Mouse (Mus musculus) MEL (cell line): ENCODE data around the gene Hp. TPM values are rescaled to one million over a fixed set of nuclear protein-coding genes. Genes with fewer than 3 reads are reported as not detected.

ENCODE experiments used
- DNase-seq: peaks from one replicate; pipeline ENCODE4 v3.0.0; 2011; ENCODE audit warnings: low read depth, low spot score
- H3K27ac ChIP-seq: 2 replicates; pipeline ENCODE4 v1.5.1; 2012; ENCODE audit warnings: low read depth, mild to moderate bottlenecking, control low read depth, low read length, moderate library complexity; ENCODE audit not compliant: control insufficient read depth
- H3K27me3 ChIP-seq, 2 experiments: fragments of 150-350 bp in 1 of 2; sonication (generic) in 1 of 2; 2 replicates each; pipeline ENCODE4 v1.6.1; 2012; ENCODE audit warnings: low read length in 2 of 2, mild to moderate bottlenecking in 2 of 2, improper control_type of control experiment in 1 of 2, moderate library complexity in 1 of 2; ENCODE audit not compliant: insufficient read depth in 2 of 2, control insufficient read depth in 1 of 2
- H3K36me3 ChIP-seq, 2 experiments: 2 replicates each; pipeline ENCODE4 v1.6.1; 2012 to 2014; ENCODE audit warnings: low read length in 2 of 2, improper control_type of control experiment in 1 of 2, inconsistent platforms in 1 of 2, mild to moderate bottlenecking in 1 of 2; ENCODE audit not compliant: insufficient read depth in 2 of 2, control insufficient read depth in 1 of 2
- H3K4me1 ChIP-seq, 2 experiments: fragments of 150-350 bp in 1 of 2; sonication (generic) in 1 of 2; 2 replicates each; pipeline ENCODE4 v1.6.1; 2012; ENCODE audit warnings: low read length in 2 of 2, improper control_type of control experiment in 1 of 2, mild to moderate bottlenecking in 1 of 2; ENCODE audit not compliant: insufficient read depth in 2 of 2, control insufficient read depth in 1 of 2
- H3K4me3 ChIP-seq, 2 experiments: fragments of 150-350 bp in 1 of 2; sonication (generic) in 1 of 2; 2 replicates each; pipeline ENCODE4 v1.5.1; 2012; ENCODE audit warnings: low read depth in 2 of 2, low read length in 2 of 2, mild to moderate bottlenecking in 2 of 2, moderate library complexity in 2 of 2, control low read depth in 1 of 2, improper control_type of control experiment in 1 of 2; ENCODE audit not compliant: control insufficient read depth in 1 of 2, insufficient read depth in 1 of 2
- H3K79me2 ChIP-seq: 2 replicates; pipeline ENCODE4 v1.6.1; 2012; ENCODE audit warnings: mild to moderate bottlenecking, low read length, moderate library complexity; ENCODE audit not compliant: control insufficient read depth, poor library complexity, insufficient read depth
- H3K9ac ChIP-seq: 2 replicates; pipeline ENCODE4 v1.6.1; 2012; ENCODE audit warnings: low read depth, mild to moderate bottlenecking, control low read depth, low read length, moderate library complexity; ENCODE audit not compliant: control insufficient read depth, poor library complexity, severe bottlenecking
- H3K9me3 ChIP-seq: fragments of 150-350 bp; sonication (generic); replicated peaks from 2 replicates; pipeline ENCODE4 v1.6.1; 2012; ENCODE audit warnings: mild to moderate bottlenecking, low read length, improper control_type of control experiment, moderate library complexity; ENCODE audit not compliant: insufficient read depth
- CHD1 ChIP-seq: IDR thresholded peaks from 2 replicates; pipeline ENCODE4 v1.6.1; 2012; ENCODE audit warnings: low read depth, mild to moderate bottlenecking, inconsistent platforms, low read length, improper control_type of control experiment
- CHD2 ChIP-seq: IDR thresholded peaks from 2 replicates; pipeline ENCODE4 v1.6.1; 2011; ENCODE audit warnings: low read length, improper control_type of control experiment
- CTCF ChIP-seq, 3 experiments: IDR thresholded peaks in 2 of 3; conservative IDR thresholded peaks in 1 of 3; 2 replicates each; pipeline ENCODE4 v1.5.1; 2011 to 2012; ENCODE audit warnings: low read length in 3 of 3, low read depth in 2 of 3, mild to moderate bottlenecking in 2 of 3, improper control_type of control experiment in 1 of 3, inconsistent platforms in 1 of 3, mixed read lengths in 1 of 3, moderate library complexity in 1 of 3; ENCODE audit not compliant: control insufficient read depth in 1 of 3, insufficient read depth in 1 of 3, poor library complexity in 1 of 3, severe bottlenecking in 1 of 3
- E2F4 ChIP-seq: IDR thresholded peaks from 2 replicates; pipeline ENCODE4 v1.6.1; 2011; ENCODE audit warnings: low read depth, low read length, improper control_type of control experiment, borderline replicate concordance
- ELF1 ChIP-seq: IDR thresholded peaks from 2 replicates; pipeline ENCODE4 v1.6.1; 2014; ENCODE audit warnings: low read depth, mild to moderate bottlenecking, inconsistent platforms, low read length, improper control_type of control experiment, moderate library complexity
- JUND ChIP-seq: IDR thresholded peaks from 2 replicates; pipeline ENCODE4 v1.6.1; 2011; ENCODE audit warnings: low read depth, mild to moderate bottlenecking, improper control_type of control experiment, low read length
- MAZ ChIP-seq: IDR thresholded peaks from 2 replicates; pipeline ENCODE4 v1.6.1; 2012; ENCODE audit warnings: low read depth, mild to moderate bottlenecking, inconsistent platforms, low read length, improper control_type of control experiment
- MXI1 ChIP-seq: IDR thresholded peaks from 2 replicates; pipeline ENCODE4 v1.6.1; 2011; ENCODE audit warnings: mild to moderate bottlenecking, low read depth, low read length, improper control_type of control experiment
- MYB ChIP-seq: IDR thresholded peaks from 2 replicates; pipeline ENCODE4 v1.6.1; 2011; ENCODE audit warnings: mild to moderate bottlenecking, low read depth, low read length, improper control_type of control experiment
- MYC ChIP-seq: IDR thresholded peaks from 2 replicates; pipeline ENCODE4 v1.6.1; 2011; ENCODE audit warnings: low read depth, mild to moderate bottlenecking, low read length, improper control_type of control experiment, moderate library complexity
- NELFE ChIP-seq: IDR thresholded peaks from 2 replicates; pipeline ENCODE4 v1.6.1; 2011; ENCODE audit warnings: low read depth, low read length, improper control_type of control experiment
- RAD21 ChIP-seq: IDR thresholded peaks from 2 replicates; pipeline ENCODE4 v1.6.1; 2011; ENCODE audit warnings: mild to moderate bottlenecking, low read depth, low read length, improper control_type of control experiment
- SMC3 ChIP-seq: IDR thresholded peaks from 2 replicates; pipeline ENCODE4 v1.6.1; 2011; ENCODE audit warnings: low read depth, low read length, improper control_type of control experiment
- TCF12 ChIP-seq: IDR thresholded peaks from 2 replicates; pipeline ENCODE4 v1.6.1; 2014; ENCODE audit warnings: low read depth, mild to moderate bottlenecking, inconsistent platforms, low read length, improper control_type of control experiment, moderate library complexity
- USF1 ChIP-seq: IDR thresholded peaks from 2 replicates; pipeline ENCODE4 v1.6.1; 2014; ENCODE audit warnings: low read depth, mild to moderate bottlenecking, inconsistent platforms, low read length, improper control_type of control experiment, moderate library complexity
- ZC3H11A ChIP-seq: IDR thresholded peaks from 2 replicates; pipeline ENCODE4 v1.6.1; 2012; ENCODE audit warnings: low read depth, mild to moderate bottlenecking, inconsistent platforms, low read length, improper control_type of control experiment
- ZMIZ1 ChIP-seq: IDR thresholded peaks from 2 replicates; pipeline ENCODE4 v1.6.1; 2012; ENCODE audit warnings: low read depth, mild to moderate bottlenecking, inconsistent platforms, low read length, improper control_type of control experiment, moderate library complexity
- polyA plus RNA-seq, 2 experiments: library from polyadenylated mRNA; stranded (reverse) in 1 of 2; unstranded in 1 of 2; fragments of >175 nt in 1 of 2; fragments of >200 nt in 1 of 2; gene quantifications; 2 replicates each; pipeline versions ENCODE4 v1.2.1 to v1.2.4; 2012; ENCODE audit warnings: low replicate concordance in 2 of 2, low read depth in 1 of 2; ENCODE audit not compliant: insufficient read length in 2 of 2, insufficient read depth in 1 of 2, missing spikeins in 1 of 2
- total RNA-seq: library from RNA; depleted of rRNA; stranded (reverse); fragments of 300-350 nt; gene quantifications from 2 replicates; pipeline ENCODE4 v1.2.3, GENCODE M21; 2012

The Hp gene
- total and polyA plus RNA-seq, 3 experiments: 0.08 to 0.19 TPM; not detected in 1

- Histone ChIP-seq H3K79me2 (no peaks in the 10 kb centered on the region), H3K9ac (no peak overlapping the region), H3K9me3 (no peaks in the 10 kb centered on the region), H3K4me1 (peaks cover 0 to 16% of the 10 kb centered on the region in 2 experiments; a peak in 2 of 4 replicates), H3K4me3 (no peak overlapping the region), H3K27ac (no peak overlapping the region), H3K27me3 (no peaks in the 10 kb centered on the region), H3K36me3 (peaks cover 0 to 3% of the 10 kb centered on the region in 2 experiments; a peak in 2 of 4 replicates)
- TF ChIP-seq MYB: no peak
- no peak for TF ChIP-seq MYC
- TF ChIP-seq CHD1: no peak
- no peak for TF ChIP-seq USF1
- TF ChIP-seq MAZ: no peak
- TF ChIP-seq NELFE: no peak
- TF ChIP-seq MXI1: no peak
- no peak for TF ChIP-seq ELF1
- TF ChIP-seq ZMIZ1: no peak
- TF ChIP-seq CHD2: no peak
- DNase-seq: no peak
Measured at GRCm38 (mm10) chr8:109542165-109542564, 36.8 kb downstream of the Hp start.

GRCm38 (mm10) chr8:109536703-109537102 is 42.3 kb downstream of the Hp start:
- TF ChIP-seq ZC3H11A (peak; percentile 68), RAD21 (peak; percentile 79), MAZ (0 out of 2 replicates have a peak, but pooled peaks have one; percentile 35), CTCF (IDR thresholded peaks at IDR 0.05 in 2 of 3, conservative IDR thresholded peaks at IDR 0.05 in 1 of 3; ENCODE audit: control insufficient read depth in 1 of 3, insufficient read depth in 1 of 3, low read depth in 2 of 3, low read length in 3 of 3, poor library complexity in 1 of 3, severe bottlenecking in 1 of 3) (peak; percentile 84 to 91 (median 85)), TCF12 (0 out of 2 replicates have a peak, but pooled peaks have one; percentile 3), E2F4 (no peak), NELFE (no peak), JUND (0 out of 2 replicates have a peak, but pooled peaks have one; percentile 35), SMC3 (peak; percentile 67)

More at GRCm38 (mm10) chr8:109536703-109537102, 42.3 kb downstream of the Hp start:
- Histone ChIP-seq H3K79me2 (no peaks in the 10 kb centered on the region), H3K4me1 (peaks cover 5 to 19% of the 10 kb centered on the region in 2 experiments; a peak in 3 of 4 replicates), H3K4me3 (peak overlapping the region; percentile 4 to 14; a peak in 1 of 4 replicates), H3K27ac (peak overlapping the region; percentile 26; the same call in 1 of the 2 replicates), H3K9ac (peak overlapping the region; percentile 4; the same call in 1 of the 2 replicates), H3K9me3 (no peaks in the 10 kb centered on the region), H3K36me3 (peaks cover 0 to 10% of the 10 kb centered on the region in 2 experiments; a peak in 2 of 4 replicates), H3K27me3 (no peaks in the 10 kb centered on the region)
- peak; percentile 88 for DNase-seq
